Mouse (Mus musculus): ENCODE results near the gene Pdxp.

Gene Pdxp

DNA sequence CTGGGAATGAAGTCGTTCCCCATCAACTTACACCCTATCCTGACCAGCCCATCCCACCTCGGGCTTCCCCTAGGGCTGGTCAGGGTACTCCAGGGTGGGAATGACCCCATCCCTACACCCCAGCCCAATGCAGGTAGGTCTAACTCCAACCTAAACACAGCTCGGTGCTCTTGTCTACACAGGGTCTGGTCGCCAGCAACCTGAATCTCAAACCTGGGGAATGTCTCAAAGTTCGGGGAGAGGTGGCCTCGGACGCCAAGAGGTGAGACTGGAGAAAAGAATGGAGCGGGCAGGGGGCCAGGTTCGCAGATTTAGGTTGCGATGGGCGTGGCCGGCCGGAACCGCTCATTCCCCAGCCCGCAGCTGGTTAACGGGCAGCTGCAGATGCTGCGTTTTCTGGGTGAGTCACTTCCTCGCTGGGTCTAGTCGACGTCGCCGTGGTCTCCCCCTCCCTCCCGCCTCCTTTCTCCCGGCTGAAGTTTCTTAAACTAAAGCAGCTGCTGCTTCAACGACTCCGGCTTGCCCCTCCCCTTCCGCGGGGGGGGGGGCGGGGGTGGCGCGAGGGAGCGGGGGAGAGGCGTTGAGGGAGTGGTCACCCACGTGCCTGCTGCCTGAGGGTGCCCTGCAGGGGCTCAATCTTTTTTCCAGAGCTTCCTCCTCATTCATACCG lies 14.2 kb downstream of the Pdxp start:
- DNase-seq (ENCODE audit: low spot score in 2 of 2) = peak; percentile 68 to 77

DNA sequence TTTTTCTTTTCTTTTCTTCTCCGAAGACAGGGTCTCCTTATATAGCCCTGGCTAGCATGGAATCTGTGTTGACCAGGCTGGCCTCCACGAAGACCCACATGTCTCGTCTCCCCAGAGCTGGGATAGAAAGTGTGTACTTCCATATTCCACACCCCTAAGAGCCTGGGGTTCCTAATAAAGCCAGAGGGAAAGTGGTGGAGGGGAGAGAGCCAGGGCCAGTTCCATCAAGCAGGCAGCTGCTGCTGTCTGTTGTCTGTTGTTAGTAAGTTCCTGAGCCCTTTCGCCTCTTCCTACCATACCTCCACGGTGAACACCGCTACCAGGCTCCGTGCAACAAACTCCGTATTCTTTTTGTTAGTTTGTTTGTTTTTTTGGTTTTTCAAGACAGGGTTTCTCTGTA lies 14.8 kb downstream of the Pdxp start:
- DNase-seq (ENCODE audit: low spot score in 2 of 2) = no peak

DNA sequence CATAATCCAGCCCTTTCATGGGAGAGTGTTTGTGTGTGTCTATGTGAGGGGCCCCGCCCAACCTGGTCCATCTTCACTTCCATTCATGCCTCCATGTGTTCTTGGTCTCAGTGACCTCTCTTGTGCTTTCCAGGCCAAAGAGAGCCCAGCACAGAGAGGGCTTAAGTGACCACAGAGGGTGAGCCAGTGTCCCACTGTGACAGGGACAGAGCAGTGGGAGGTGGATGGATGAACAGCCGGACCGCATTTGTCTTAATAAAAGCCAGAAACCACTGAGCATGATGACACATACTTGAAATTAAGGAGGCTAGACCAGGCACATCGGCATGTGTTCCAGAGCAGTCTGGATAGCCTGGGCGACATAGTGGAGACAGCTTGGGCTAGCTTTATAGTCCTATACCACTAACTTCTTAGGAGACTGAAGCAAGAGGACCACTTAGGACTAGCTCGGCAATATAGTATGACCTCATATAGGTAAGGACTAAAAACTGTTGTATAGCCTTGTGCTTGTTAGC lies 16.5 kb downstream of the Pdxp start:
- no peak for DNase-seq (ENCODE audit: low spot score in 2 of 2)

DNA sequence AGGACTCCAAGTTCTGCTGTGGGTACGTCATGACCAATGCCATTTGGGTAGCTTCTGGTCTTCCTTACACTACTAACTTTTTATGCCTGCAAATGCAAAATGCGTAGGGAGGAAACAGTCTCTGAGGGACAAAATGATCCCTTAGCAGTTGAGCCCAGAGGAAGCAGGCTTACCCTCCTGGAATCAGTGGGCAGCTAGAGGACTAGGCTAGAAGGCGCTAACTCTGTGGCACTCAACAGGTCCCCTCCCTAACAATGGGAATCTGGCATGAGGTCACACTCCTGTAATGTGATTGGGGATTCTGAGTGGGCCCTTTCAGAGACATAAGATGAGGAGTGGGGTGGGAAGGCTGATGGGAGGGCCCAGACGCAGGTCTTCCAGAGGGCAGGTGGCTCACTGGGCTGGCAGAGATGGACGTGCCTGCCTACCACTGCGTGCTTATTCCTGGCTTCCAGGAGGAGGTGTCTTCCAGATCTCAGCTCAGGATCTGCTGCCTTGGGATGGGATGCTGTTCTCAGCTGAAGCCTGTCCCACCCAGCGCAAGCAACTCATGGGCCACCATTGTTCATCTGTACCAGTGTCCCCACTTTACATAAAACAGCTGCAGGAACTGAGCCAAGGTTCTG lies 17.2 kb downstream of the Pdxp start:
- DNase-seq (ENCODE audit: low spot score in 2 of 2) = no peak

DNA sequence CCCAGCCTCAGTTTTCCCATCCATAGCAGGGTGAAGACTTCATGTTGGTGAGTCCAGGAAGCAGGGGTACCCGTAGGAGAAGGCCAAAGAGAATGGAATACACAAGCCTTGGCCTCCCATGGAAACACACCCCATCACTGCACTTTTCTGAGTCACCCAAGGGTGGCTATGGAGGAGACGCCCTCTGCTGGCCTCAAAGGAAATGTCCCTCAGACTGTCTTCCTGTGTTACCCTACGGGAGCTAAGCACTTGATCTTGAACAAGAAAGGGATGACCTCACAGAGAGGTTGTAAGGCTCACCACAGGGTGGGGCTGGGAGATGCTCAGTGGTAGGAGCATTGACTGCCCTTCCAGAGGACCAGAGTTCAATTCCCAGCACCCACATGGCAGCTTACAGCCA lies 17.9 kb downstream of the Pdxp start:
- DNase-seq (ENCODE audit: low spot score in 2 of 2) = peak in 1 of 2 experiments; percentile 51

DNA sequence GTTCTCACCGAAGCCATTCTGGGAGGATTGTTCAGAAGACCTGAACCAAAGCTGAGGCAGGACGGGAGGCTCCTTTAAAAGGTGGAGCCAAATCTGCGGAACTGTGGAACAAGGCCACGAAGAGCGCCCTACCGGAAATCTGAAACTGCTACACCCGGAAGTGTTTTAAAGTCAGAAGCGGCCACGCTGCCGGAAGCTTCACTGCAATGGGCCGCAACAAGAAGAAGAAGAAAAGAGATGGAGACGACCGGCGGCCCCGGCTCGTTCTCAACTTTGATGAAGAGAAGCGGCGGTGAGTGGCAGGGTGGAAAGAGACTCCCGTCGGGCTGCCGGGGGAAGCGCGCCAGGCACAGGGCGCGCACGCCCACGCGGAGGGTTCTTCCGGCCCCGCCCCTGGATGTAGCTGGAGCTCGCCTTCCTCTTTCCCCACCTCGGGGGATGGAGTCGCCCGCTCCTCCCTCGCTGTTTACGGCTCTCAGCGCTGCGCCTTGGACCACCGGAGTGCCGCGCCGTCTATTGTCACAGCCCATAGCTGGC lies 21.1 kb downstream of the Pdxp start, which contains the start of gene Nol12:
Nol12 (plus strand) TSS at position 150 of the 537 bp plus-strand sequence.
- DNase-seq (ENCODE audit: low spot score in 2 of 2) = peak; percentile 91 to 93

DNA sequence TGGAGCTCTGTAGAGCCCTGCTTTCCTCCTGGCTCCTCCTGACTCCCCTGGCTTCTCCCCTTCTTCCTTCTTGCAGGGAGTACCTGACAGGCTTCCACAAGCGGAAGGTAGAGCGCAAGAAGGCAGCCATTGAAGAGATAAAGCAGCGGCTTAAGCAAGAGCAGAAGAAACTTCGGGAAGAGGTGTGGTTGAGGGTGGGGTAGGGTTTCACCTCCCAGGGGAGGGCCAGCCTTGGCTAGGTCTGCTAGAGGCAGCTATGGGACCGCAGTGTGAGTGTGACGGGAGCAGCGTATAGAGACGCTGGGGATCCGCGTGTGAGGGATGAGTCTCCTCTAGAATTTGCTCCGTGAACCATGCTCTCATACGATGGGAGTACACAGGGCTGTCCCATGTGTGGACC lies 22.7 kb downstream of the Pdxp start:
- DNase-seq (ENCODE audit: low spot score in 2 of 2) = no peak

DNA sequence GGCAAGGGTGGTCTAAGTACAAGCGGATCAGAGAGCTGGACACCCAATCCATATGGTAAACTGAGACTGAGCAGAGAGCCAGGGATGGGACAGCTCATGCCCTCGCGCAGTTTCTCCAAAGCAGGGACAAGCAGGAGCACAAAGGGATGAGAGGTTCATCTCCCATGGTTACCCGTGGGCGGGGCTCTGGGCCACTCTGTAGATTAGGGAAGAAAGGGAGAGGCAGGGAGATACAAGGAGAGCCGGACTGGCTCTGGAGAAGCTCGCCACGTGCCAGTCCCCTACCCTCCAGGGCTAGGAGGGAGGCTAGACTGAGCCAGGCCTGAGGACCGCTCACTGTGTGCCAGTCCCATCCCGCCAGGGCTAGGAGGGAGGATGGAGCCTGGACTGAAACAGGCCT lies 23.6 kb downstream of the Pdxp start:
- DNase-seq (ENCODE audit: low spot score in 2 of 2) = no peak

DNA sequence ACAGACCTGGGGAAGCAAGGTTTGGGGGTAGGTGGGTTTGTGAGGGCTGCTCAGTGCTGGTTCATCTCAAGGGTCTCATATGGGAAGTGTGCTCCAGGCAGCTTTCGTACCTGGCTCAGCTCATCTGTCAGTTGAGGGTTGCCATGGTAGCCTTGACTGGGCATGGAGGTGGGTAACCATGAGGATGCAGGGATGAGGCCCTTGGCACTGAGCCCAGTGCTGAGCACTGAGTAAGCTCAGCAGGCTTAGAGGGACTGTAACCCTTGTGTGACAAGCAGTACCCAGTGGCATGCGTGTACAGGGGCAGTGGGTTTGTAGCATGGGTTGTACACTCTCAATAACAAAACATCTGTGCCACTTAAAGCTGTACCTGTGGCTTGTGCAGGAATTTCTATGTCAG lies 24.2 kb downstream of the Pdxp start:
- no peak for DNase-seq (ENCODE audit: low spot score in 2 of 2)

DNA sequence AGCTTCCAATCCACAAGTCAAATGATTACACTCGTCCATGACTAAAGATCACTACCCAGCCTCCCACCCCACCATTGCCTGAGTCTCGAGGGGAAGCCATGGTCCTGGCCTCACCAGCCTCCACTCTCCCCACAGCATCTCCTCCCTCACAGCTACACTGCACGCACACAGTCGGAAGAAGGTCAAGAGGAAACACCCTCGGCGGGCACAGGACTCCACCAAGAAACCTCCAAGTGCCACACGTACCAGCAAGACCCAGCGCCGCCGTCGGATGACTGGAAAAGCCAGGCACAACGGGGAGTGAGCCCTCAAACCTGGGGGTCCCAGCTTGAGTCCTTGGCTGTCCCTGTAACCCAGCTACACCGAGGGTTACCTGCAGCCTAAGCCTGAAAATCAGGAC lies 26.6 kb downstream of the Pdxp start:
- no peak for DNase-seq (ENCODE audit: low spot score in 2 of 2)

DNA sequence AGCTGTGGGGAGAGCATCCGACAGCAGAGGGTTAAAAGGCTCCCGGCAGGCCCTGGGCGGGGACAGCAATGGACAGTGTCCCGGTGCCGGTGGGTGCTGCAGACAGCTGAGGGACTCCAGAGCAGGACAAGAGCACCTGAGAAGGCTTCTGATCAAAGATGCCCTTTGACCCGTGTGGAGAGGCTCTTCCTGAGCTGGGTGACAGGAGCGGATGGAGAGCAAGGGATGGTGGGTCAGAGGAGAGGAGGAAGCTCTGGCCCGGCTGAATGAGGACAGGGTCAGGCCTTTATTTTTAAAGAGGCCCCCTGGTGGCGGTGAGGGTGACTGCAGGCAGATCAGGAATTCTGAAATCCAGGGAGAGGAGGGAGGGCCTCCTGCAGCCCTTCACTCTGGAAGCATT lies 28.9 kb downstream of the Pdxp start:
- peak; percentile 86 for DNase-seq (ENCODE audit: low spot score in 2 of 2)

DNA sequence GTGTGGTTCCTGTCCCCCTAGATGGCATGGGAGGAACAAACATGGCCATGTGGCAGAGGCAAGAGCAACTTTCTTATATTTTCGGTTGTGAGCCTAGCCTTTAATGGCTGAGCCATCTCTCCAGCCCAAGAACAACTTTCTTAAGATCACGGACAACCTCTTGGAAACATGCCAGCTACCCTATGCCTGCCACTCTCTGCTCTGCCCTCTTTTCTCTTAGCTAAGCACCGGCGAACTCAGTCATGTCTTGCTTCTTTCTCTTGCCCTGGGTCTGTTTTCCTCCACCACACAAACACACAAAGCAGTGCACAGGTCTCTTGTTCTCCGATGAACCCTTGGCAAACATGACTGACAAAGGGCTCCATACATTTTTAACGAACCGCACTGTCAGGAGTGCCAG lies 32.5 kb downstream of the Pdxp start:
- no peak for DNase-seq (ENCODE audit: low spot score in 2 of 2)

DNA sequence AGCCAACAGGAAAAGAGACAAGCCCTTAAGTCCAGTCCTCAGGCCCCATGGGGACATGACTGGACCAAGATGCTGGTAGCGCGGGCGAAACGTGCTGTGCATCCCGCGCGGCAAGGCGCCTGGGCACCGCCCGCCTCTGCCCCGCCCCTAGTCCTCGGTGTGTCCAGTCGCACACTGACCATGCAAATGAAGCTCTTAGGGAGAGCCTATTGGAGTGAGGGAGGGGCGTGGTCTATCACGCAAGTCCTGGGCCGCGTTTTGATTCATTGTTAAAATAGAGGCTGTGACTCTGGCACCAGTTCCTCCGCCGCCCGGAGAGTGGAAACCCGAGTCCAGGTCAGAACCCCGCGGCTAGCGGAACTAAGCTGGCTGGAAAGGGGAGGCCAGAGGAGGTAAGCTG lies 33.9 kb downstream of the Pdxp start, which contains the start of gene Triobp:
Triobp (plus strand) TSS at position 68 of the 400 bp plus-strand sequence.
- peak; percentile 93 to 94 for DNase-seq (ENCODE audit: low spot score in 2 of 2)

DNA sequence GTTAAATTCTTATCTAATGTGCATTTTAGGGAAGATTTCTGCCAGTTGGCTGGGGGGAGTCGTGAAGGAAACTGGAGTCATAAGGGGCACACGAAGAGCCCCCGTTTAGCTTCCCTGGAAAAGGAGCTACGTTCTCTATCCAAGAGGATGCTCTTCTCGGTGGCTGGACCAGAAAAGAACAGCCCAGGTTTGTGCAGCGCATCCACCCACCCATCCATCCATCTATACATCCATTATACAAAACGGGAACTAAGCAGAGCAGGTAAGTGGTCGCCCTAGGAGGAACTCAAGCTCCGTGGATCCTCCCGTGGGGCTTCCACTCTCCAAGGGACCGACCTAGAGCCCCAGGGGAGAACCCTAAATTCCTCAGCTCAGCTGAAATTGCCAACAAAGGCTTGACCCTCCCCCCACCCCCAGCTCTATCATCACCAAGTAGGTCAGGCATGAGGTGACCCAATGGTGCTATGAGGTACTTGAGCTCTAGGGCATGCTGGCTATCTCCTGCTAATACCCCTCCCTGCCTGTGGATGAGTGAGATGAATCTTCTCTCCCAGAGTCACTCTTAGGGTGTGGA lies 34.5 kb downstream of the Pdxp start:
- DNase-seq (ENCODE audit: low spot score in 2 of 2) = no peak

DNA sequence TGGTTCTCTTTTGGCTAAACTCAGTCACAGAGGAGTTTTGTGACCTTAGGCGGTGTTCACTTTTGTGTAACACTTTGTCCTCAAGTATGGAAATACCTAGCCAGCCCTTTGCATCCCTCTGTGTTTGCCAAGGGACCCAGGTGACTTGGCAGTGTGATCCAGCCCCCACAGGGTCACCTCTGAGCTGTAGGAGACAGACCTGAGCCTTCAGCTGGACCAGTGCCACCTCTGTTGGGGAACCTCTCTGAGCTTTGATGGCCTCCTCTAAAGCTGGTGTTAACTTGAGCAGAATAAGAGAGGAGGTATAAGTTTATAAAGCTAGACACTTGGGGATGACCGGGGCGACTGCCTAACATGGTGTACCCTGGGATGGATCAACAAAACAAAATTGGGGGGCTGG lies 35.2 kb downstream of the Pdxp start:
- no peak for DNase-seq (ENCODE audit: low spot score in 2 of 2)

DNA sequence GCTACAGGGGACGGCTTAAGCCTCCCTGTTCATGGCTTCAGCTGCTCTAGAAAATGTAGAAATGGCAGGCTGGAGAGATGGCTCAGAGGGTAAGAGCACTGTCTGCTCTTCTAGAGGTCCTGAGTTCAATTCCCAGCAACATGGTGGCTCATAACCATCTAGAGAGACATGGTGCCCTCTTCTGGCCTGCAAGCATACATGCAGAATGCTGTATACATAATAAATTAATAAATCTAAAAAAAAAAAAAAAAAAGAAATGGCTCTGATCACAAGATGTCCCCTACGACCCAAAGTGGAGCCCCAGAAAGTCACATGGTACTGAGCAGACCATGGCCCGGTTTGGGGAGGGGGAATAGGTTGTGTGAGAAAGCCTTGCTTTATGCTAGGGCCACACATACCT lies 41.9 kb downstream of the Pdxp start:
- no peak for DNase-seq (ENCODE audit: low spot score in 2 of 2)

DNA sequence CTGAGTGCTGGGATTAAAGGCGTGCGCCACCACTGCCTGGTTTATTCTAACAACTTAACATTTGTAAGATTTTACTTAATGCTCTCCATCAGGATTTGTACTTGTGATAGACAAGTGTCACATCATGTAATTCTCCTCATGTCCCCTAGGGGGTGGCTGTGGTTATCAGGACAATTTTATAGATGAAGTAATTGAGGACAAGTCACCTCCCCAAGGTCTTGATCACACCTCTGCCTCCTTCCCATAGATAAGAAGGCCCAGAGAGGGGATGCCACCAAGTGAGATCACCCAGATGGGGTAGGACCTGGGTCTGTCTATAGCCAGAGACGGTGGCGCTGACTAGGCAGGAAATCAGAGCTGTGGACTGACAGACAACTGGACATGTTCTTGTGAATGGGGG lies 42.6 kb downstream of the Pdxp start:
- DNase-seq (ENCODE audit: low spot score in 2 of 2) = no peak

DNA sequence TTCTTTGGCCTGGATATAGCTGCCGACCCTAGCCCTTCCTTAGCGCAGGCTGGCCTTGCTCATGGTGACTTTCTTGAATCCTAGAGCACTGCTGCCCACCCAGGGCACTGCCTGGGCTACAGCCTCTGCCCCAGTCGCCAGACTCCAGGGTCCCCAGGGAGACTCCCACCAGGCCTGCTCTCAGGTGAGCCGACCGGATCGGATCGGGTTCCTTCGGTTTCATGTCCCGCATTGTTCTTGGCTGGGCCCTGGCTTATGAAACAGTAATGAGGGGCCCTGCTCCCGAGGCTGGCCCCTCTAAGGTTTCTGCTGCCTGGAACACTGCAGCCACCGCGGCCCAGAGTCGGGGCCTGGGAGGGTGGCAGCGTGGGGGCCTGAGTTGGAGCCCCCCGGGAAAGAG lies 43.3 kb downstream of the Pdxp start:
- DNase-seq (ENCODE audit: low spot score in 2 of 2) = no peak

DNA sequence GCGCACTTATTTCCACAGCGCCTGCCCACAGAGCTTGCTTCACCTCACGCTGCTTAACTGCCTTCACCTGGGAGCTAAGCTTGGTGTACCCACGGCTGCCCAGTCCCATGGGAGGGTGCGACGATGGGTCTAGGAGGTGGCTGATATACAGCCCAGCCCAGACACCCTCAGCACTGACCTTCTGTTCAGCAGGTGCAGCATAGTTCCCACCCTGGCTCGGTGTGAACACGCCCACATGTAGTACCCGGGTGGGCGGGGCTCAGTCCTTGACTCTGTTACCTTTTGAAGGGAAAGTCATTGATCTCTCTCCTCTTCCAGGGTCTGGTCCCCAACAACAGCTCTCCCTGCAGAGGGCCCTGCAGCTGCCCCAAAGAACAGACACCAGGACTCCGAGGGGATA lies 45.8 kb downstream of the Pdxp start:
- no peak for DNase-seq (ENCODE audit: low spot score in 2 of 2)

DNA sequence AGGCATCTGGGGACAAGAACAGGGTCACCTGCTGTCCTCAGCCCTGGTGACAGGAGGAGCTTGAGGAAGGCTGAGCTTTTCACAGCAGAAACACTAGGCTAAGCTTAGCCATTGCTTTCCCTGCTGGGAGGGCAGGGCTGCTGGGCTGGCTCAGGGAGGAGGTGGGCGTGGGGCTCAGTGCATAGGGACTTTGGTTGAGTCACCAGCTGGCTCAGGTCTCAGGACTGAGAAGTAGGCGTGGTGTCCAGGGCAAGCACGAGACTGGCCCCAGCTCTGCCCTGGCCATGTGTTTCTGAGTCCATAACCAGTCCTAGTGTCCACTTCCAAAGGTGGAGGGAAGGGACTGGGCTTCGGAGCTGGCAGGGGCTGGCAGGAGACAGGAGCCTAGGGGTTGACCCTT lies 46.4 kb downstream of the Pdxp start:
- no peak for DNase-seq (ENCODE audit: low spot score in 2 of 2)

DNA sequence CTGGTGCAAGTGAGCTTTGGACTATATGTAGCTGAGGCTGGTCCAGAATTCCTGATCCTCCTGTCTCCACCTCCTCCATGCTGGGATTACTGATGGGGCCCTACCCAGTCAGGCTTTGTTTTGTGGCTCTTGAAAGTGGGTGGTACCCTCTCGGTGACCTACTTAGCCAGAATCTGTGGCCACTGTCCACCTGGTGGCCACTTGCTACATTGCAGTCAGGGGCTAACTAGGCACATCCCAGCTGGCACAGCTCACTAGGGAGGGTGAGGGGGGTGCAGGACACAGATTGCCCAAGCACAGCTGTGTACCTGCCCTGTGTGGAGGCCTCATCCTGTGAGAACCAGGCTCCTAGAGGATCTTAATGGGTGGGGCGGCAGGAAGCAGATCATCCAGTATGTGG lies 49.2 kb downstream of the Pdxp start:
- peak; percentile 67 for DNase-seq (ENCODE audit: low spot score in 2 of 2)

Data from right cerebral cortex, postnatal 10 days (tissue).